Mouse (Mus musculus) testis, adult 2 months (tissue): Measurements from ENCODE around the gene Nxpe4.

ENCODE experiments used
- CTCF ChIP-seq: fragments of 200-500 bp; IDR thresholded peaks from 2 replicates; pipeline ENCODE4 v1.5.1; 2012; ENCODE audit warnings: low read depth, mild to moderate bottlenecking, inconsistent platforms, low read length, moderate library complexity; ENCODE audit not compliant: control insufficient read depth, insufficient read depth, insufficient replicate concordance
- POLR2A ChIP-seq: fragments of 200-500 bp; IDR thresholded peaks from 2 replicates; pipeline ENCODE4 v1.6.1; 2012; ENCODE audit warnings: low read depth, mild to moderate bottlenecking, inconsistent platforms, low read length, moderate library complexity; ENCODE audit not compliant: control insufficient read depth

GRCm38 (mm10) chr9:48216091-48217001 is 54.5 kb downstream of the Nxpe4 start:
- TF ChIP-seq CTCF: no peak
- TF ChIP-seq POLR2A: no peak
